In the genomic region with DNA sequence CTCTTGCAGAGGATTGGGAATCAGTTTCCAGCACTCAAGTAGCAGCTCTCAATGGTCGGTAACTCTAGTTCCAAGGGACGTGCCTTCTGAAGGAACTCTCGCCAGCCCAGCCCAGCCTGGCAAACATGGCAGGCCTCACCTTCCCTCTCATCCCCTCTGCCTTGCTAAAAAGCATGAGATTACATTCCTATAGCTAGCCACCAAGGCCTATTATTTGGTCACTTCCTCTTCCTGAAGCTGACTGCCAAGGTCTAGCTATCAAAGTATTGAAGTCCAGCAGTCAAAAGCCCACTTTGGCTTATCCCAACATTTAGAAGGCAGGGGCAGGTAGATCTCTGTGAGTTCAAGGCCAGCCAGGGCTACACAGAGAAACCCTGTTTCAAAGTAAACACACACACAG, we compare ENCODE assay signal across 13 mouse cellular contexts. TPM values are rescaled to one million over a fixed set of nuclear protein-coding genes. Genes with fewer than 3 reads are reported as not detected.
DNase-seq lines count a peak whose midpoint lies in the region; ATAC-seq and TF ChIP-seq lines count a peak whose summit lies in the region.
"Had no signal": no experiment of that assay in that cellular context is flagged by ENCODE, and none has a peak within 500 bp of the region (broad histone marks: within the 10 kb centered on the region; RNA-seq: fewer than 3 reads in every experiment).

No protein-coding gene starts in this region.

- H3K4me1 ChIP-seq in testis, adult 2 months (ENCODE audit: control insufficient read depth, insufficient read depth, low read length), result peaks cover 5% of the 10 kb centered on the region
- H3K4me1 ChIP-seq in bone marrow macrophage, adult 2 months (ENCODE audit: control insufficient read depth, insufficient read depth, low read length), result peaks cover 47% of the 10 kb centered on the region
- H3K4me1 ChIP-seq in liver, embryonic 15.5 days (replicated peaks), result peaks cover 32% of the 10 kb centered on the region
- H3K4me1 ChIP-seq: midbrain, embryonic 12.5 days had no signal

- H3K4me2 ChIP-seq in liver, embryonic 15.5 days, result no peak overlapping the region
- H3K4me2 ChIP-seq: embryonic facial prominence, embryonic 13.5 days; hindbrain, embryonic 14.5 days; midbrain, embryonic 12.5 days had no signal

- WGBS in liver, embryonic 15.5 days (ENCODE audit: insufficient replicate concordance), result 68% methylated on average over 3 of the region's 3 CpGs

- H3K27me3 ChIP-seq in testis, adult 2 months (ENCODE audit: control insufficient read depth, insufficient read depth, low read length), result no peaks in the 10 kb centered on the region
- no peaks in the 10 kb centered on the region for H3K27me3 ChIP-seq in liver, embryonic 15.5 days
- H3K27me3 ChIP-seq: embryonic facial prominence, embryonic 13.5 days; midbrain, embryonic 12.5 days had no signal

- no peak for ATAC-seq in liver, embryonic 15.5 days (ENCODE audit: insufficient read depth)

- no peaks in the 10 kb centered on the region for H3K36me3 ChIP-seq in testis, adult 2 months (ENCODE audit: control insufficient read depth, insufficient read depth, low read length)
- H3K36me3 ChIP-seq in liver, embryonic 15.5 days (replicated peaks), result no peaks in the 10 kb centered on the region
- H3K36me3 ChIP-seq: embryonic facial prominence, embryonic 13.5 days; forebrain, embryonic 10.5 days; midbrain, embryonic 12.5 days had no signal

- no peaks in the 10 kb centered on the region for H3K9me3 ChIP-seq in liver, embryonic 15.5 days (replicated peaks)
- H3K9me3 ChIP-seq: embryonic facial prominence, embryonic 13.5 days; midbrain, embryonic 12.5 days had no signal

- no peak for TF ChIP-seq CTCF in testis, adult 2 months (IDR thresholded peaks at IDR 0.05; ENCODE audit: control insufficient read depth, insufficient read depth, insufficient replicate concordance, low read depth, low read length)
- TF ChIP-seq CTCF in bone marrow macrophage, adult 2 months (IDR thresholded peaks at IDR 0.05; ENCODE audit: low read depth, low read length), result no peak

- no peak for TF ChIP-seq POLR2A in testis, adult 2 months (IDR thresholded peaks at IDR 0.05; ENCODE audit: control insufficient read depth, low read depth, low read length)
- no peak for TF ChIP-seq POLR2A in bone marrow macrophage, adult 2 months (IDR thresholded peaks at IDR 0.05; ENCODE audit: borderline replicate concordance, low read depth, low read length)

- H3K27ac ChIP-seq in testis, adult 2 months (ENCODE audit: control insufficient read depth, insufficient read depth, low read depth, low read length), result no peak overlapping the region
- H3K27ac ChIP-seq in bone marrow macrophage, adult 2 months (ENCODE audit: insufficient read depth, low read depth, low read length), result peak overlapping the region; percentile 100
- peak overlapping the region; percentile 49 for H3K27ac ChIP-seq in liver, embryonic 15.5 days (replicated peaks)
- H3K27ac ChIP-seq: embryonic facial prominence, embryonic 13.5 days; forebrain, embryonic 10.5 days; hindbrain, embryonic 14.5 days; midbrain, embryonic 12.5 days had no signal

- peak overlapping the region; percentile 77 for H3K4me3 ChIP-seq in testis, adult 2 months (ENCODE audit: control insufficient read depth, low read depth, low read length)
- peak overlapping the region; percentile 34 for H3K4me3 ChIP-seq in bone marrow macrophage, adult 2 months (ENCODE audit: insufficient read depth, low read length)
- H3K4me3 ChIP-seq in liver, embryonic 15.5 days (replicated peaks), result no peak overlapping the region
- H3K4me3 ChIP-seq: embryonic facial prominence, embryonic 13.5 days; forebrain, embryonic 10.5 days; midbrain, embryonic 12.5 days had no signal

- no peak overlapping the region for H3K9ac ChIP-seq in liver, embryonic 15.5 days
- H3K9ac ChIP-seq: embryonic facial prominence, embryonic 13.5 days; hindbrain, embryonic 14.5 days; midbrain, embryonic 12.5 days had no signal

- DNase-seq in testis, postnatal 14 days (ENCODE audit: low spot score), result no peak
- DNase-seq in frontal cortex, postnatal 36 days (ENCODE audit: low spot score in 2 of 2), result no peak
- no peak for DNase-seq in urinary bladder, adult 2 months (ENCODE audit: low spot score)
- DNase-seq in urinary bladder, postnatal 14 days (ENCODE audit: low spot score), result no peak
- DNase-seq: adrenal gland, adult 8-10 months; left cerebral cortex, postnatal 4 days had no signal

RNA-seq across cellular contexts. Expression of a gene that starts 24.2 kb away (rescaled TPM):
- polyA plus RNA-seq in testis, adult 2 months (2012; rRNA removed), result 3.0 and 4.2 TPM in 2 replicates
- polyA plus RNA-seq in bone marrow macrophage, adult 2 months (2012; ENCODE audit: insufficient read depth, insufficient read length, missing spikeins), result 97.8 and 99.5 TPM in 2 replicates
- 19.1 and 24.6 TPM in 2 replicates for polyA plus RNA-seq in liver, embryonic 15.5 days (2015; fragmentation: Nextera tagmentation; extraction: Ambion mirVana)
- 35.3 and 46.7 TPM in 2 replicates for polyA plus RNA-seq in urinary bladder, adult 2 months (2012; rRNA removed)
